Mouse (Mus musculus): ENCODE results near the gene Prl5a1. TPM values are rescaled to one million over a fixed set of nuclear protein-coding genes. Genes with fewer than 3 reads are reported as not detected.

Gene Prl5a1
- not detected in 2 replicates for polyA plus RNA-seq (2014; fragmentation: Nextera tagmentation; extraction: Ambion mirVana)

GRCm38 (mm10) chr13:28142184-28142583, at the start of gene Prl5a1:
Prl5a1 (plus strand) TSS chr13:28142484.
- Histone ChIP-seq H3K27me3 (ENCODE audit: control insufficient read depth, insufficient read depth, low read length) (no peaks in the 10 kb centered on the region), H3K9ac (replicated peaks; ENCODE audit: low read length) (no peak within 1 kb of the TSS), H3K27ac (replicated peaks; ENCODE audit: low read depth, low read length) (no peak within 1 kb of the TSS), H3K4me3 (replicated peaks; ENCODE audit: low read depth, low read length) (no peak within 1 kb of the TSS), H3K4me2 (ENCODE audit: low read length) (no peak within 1 kb of the TSS), H3K36me3 (ENCODE audit: control insufficient read depth, insufficient read depth, low read length) (no peaks in the 10 kb centered on the region), H3K9me3 (ENCODE audit: control insufficient read depth, low read length) (no peaks in the 10 kb centered on the region), H3K4me1 (ENCODE audit: control insufficient read depth, insufficient read depth, low read length) (no peaks in the 10 kb centered on the region)
- DNase-seq = no peak
- ATAC-seq (ENCODE audit: low FRiP score, low TSS enrichment) = no peak
- 96% methylated on average over 6 of the region's 6 CpGs for WGBS

GRCm38 (mm10) chr13:28096161-28096560, 46.1 kb upstream of the Prl5a1 start:
- no peak for ATAC-seq (ENCODE audit: low FRiP score, low TSS enrichment)
- no peaks in the 10 kb centered on the region for H3K36me3 ChIP-seq (ENCODE audit: control insufficient read depth, insufficient read depth, low read length)
- H3K9ac ChIP-seq (replicated peaks; ENCODE audit: low read length) = no peak overlapping the region
- no peak overlapping the region for H3K4me2 ChIP-seq (ENCODE audit: low read length)
- H3K27me3 ChIP-seq (ENCODE audit: control insufficient read depth, insufficient read depth, low read length) = no peaks in the 10 kb centered on the region
- no peaks in the 10 kb centered on the region for H3K4me1 ChIP-seq (ENCODE audit: control insufficient read depth, insufficient read depth, low read length)
- H3K9me3 ChIP-seq (ENCODE audit: control insufficient read depth, low read length) = no peaks in the 10 kb centered on the region
- no peak overlapping the region for H3K4me3 ChIP-seq (replicated peaks; ENCODE audit: low read depth, low read length)
- DNase-seq = no peak
- no peak overlapping the region for H3K27ac ChIP-seq (replicated peaks; ENCODE audit: low read depth, low read length)

- no peaks in the 10 kb centered on the region for H3K36me3 ChIP-seq (ENCODE audit: control insufficient read depth, insufficient read depth, low read length)
- no peak overlapping the region for H3K27ac ChIP-seq (replicated peaks; ENCODE audit: low read depth, low read length)
- H3K4me2 ChIP-seq (ENCODE audit: low read length) = no peak overlapping the region
- H3K9ac ChIP-seq (replicated peaks; ENCODE audit: low read length) = no peak overlapping the region
- H3K9me3 ChIP-seq (ENCODE audit: control insufficient read depth, low read length) = no peaks in the 10 kb centered on the region
- no peaks in the 10 kb centered on the region for H3K27me3 ChIP-seq (ENCODE audit: control insufficient read depth, insufficient read depth, low read length)
- DNase-seq = no peak
- H3K4me3 ChIP-seq (replicated peaks; ENCODE audit: low read depth, low read length) = no peak overlapping the region
- WGBS = 89% methylated on average over 3 of the region's 3 CpGs
- ATAC-seq (ENCODE audit: low FRiP score, low TSS enrichment) = no peak
- no peaks in the 10 kb centered on the region for H3K4me1 ChIP-seq (ENCODE audit: control insufficient read depth, insufficient read depth, low read length)
These were observed 33.7 kb upstream of the Prl5a1 start for GRCm38 (mm10) chr13:28108536-28108935.

- H3K27ac ChIP-seq (replicated peaks; ENCODE audit: low read depth, low read length) = no peak overlapping the region
- H3K9me3 ChIP-seq (ENCODE audit: control insufficient read depth, low read length) = no peaks in the 10 kb centered on the region
- H3K4me1 ChIP-seq (ENCODE audit: control insufficient read depth, insufficient read depth, low read length) = no peaks in the 10 kb centered on the region
- H3K36me3 ChIP-seq (ENCODE audit: control insufficient read depth, insufficient read depth, low read length) = no peaks in the 10 kb centered on the region
- no peak overlapping the region for H3K4me2 ChIP-seq (ENCODE audit: low read length)
- ATAC-seq (ENCODE audit: low FRiP score, low TSS enrichment) (no peak), DNase-seq (no peak)
- H3K4me3 ChIP-seq (replicated peaks; ENCODE audit: low read depth, low read length) = no peak overlapping the region
- no peak overlapping the region for H3K9ac ChIP-seq (replicated peaks; ENCODE audit: low read length)
- 98% methylated on average over 2 of the region's 2 CpGs for WGBS
- H3K27me3 ChIP-seq (ENCODE audit: control insufficient read depth, insufficient read depth, low read length) = no peaks in the 10 kb centered on the region
These were observed 9.5 kb upstream of the Prl5a1 start for GRCm38 (mm10) chr13:28132781-28133180.

GRCm38 (mm10) chr13:28135790-28136189, 6.5 kb upstream of the Prl5a1 start:
- H3K4me2 ChIP-seq (ENCODE audit: low read length) = no peak overlapping the region
- DNase-seq = no peak

More at GRCm38 (mm10) chr13:28135790-28136189, 6.5 kb upstream of the Prl5a1 start:
- H3K36me3 ChIP-seq (ENCODE audit: control insufficient read depth, insufficient read depth, low read length) = no peaks in the 10 kb centered on the region
- H3K27ac ChIP-seq (replicated peaks; ENCODE audit: low read depth, low read length) = no peak overlapping the region
- no peak for ATAC-seq (ENCODE audit: low FRiP score, low TSS enrichment)
- no peaks in the 10 kb centered on the region for H3K9me3 ChIP-seq (ENCODE audit: control insufficient read depth, low read length)
- no peaks in the 10 kb centered on the region for H3K27me3 ChIP-seq (ENCODE audit: control insufficient read depth, insufficient read depth, low read length)
- no peak overlapping the region for H3K4me3 ChIP-seq (replicated peaks; ENCODE audit: low read depth, low read length)
- H3K9ac ChIP-seq (replicated peaks; ENCODE audit: low read length) = no peak overlapping the region
- H3K4me1 ChIP-seq (ENCODE audit: control insufficient read depth, insufficient read depth, low read length) = no peaks in the 10 kb centered on the region

Other genes starting within 250 kb of the Prl5a1 start
- not detected in 2 replicates for gene Prl4a1, start 126.3 kb upstream of the Prl5a1 start, polyA plus RNA-seq (2014; fragmentation: Nextera tagmentation; extraction: Ambion mirVana)
- gene Gm11361, start 115.0 kb downstream of the Prl5a1 start, polyA plus RNA-seq (2014; fragmentation: Nextera tagmentation; extraction: Ambion mirVana) = 1.5 and 2.0 TPM in 2 replicates

All from midbrain, embryonic 14.5 days (tissue).